Mouse (Mus musculus) left cerebral cortex, adult 18-20 months (tissue): Measurements from ENCODE around the gene Cyb5r1. TPM values are rescaled to one million over a fixed set of nuclear protein-coding genes. Genes with fewer than 3 reads are reported as not detected.
"Not testable (repeated sequence)": the region's sequence is repeated elsewhere in the genome, so short reads cannot be mapped to it uniquely, and the experiment has no call there.

Experiments
- DNase-seq, 2 experiments: peaks; one replicate each; pipeline ENCODE4 v3.0.0; 2021 to 2022; ENCODE audit warnings: low spot score in 2 of 2, mixed read lengths in 1 of 2
- total RNA-seq, 2 experiments: library from RNA; stranded (reverse); gene quantifications; 2 replicates each; pipeline ENCODE4 v1.2.3; 2021

Cyb5r1 gene
- total RNA-seq, 2 experiments from 2014 or later, result 22.4 to 30.3 TPM

DNA sequence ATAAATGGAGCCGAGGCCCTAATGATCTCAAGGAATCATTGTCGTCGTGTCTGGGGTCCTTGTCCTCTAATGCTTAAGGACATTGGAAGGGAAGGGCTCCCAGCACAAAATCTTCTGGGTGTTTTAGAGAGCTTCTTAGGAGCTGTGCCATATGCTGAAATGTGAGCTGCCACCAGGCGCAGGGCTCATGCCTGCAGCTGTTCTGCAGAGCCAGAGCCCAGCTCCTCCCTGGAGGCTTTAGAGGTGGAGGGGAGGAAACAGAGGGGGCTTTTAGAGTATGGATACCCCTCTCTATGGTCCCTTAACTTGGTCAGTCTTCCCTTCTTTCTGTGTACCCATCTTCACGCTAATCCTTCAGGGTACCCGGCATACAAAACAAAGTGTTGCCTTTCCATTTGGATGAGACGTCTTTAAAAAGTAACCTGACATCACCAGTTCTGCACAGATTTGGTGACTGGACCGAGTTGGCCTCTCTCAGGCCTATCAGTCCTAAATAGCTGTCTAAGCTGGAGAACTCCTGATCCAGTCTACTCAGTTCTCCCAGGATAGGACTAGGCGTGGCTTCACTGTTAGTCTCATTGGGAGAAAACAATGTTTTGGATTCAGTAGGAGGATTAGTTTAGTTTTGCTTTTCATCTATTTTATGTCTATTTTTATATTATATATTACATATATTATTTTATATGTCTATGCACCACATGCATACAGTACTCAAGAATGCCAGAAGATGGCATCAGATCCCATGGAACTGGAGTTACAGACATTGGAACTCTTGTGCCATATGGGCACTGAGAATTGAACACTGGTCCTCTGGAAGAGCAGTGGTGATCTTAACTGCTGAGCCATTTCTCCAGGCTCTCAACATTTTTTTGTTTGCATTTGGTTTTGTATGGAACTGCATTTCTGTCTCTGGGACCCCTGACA is 6.6 kb downstream of the Cyb5r1 start:
- DNase-seq, result no peak

DNA sequence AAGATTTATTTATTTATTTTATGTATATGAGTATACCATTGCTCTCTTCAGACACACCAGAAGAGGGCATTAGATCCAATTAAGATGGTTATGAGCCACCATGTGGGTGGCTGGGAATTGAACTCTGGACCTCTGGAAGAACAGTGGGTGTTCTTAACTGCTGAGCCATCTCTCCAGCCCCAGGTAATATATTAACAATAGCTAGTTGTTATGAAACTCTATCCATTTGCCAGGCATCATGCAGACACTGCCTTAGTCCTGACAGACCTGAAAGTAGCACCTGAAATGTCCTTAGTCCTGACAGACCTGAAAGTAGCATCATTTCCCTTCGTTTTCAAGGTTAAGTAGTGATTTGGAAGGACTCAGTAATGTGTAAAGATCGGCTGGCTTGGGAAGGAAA is 8.7 kb downstream of the Cyb5r1 start:
- DNase-seq, result no peak

DNA sequence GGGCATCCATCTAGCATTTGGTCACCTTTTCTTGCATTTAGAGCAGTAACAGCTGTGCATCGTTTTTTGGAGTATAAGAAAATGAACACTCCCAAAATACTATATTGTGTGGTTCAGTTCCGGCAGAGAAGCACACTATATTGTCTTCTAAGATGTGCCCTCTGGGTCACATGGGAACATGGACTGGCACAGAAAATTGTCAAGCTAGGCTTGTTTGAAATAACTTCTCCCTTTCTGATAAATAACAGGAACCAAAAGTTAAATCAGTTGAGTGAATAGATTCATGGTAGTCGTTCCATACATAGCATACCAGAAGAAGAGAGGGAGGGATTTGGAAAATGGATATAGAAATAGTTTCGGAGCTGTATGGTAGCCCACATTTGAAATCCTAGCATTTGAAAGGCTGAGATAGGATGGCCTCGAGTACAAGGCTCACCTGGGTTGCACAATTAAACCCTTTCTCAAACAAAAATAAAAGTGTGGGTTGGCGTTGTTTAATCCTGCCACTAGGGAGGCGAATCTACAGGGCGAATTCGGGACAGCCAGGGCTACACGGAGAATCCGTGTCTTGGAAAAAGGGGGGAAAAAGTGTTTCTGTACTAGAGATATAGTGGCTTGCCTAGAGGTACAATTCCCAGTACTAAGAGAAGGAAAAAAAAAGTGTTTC is 9.3 kb downstream of the Cyb5r1 start:
- DNase-seq, result no peak

DNA sequence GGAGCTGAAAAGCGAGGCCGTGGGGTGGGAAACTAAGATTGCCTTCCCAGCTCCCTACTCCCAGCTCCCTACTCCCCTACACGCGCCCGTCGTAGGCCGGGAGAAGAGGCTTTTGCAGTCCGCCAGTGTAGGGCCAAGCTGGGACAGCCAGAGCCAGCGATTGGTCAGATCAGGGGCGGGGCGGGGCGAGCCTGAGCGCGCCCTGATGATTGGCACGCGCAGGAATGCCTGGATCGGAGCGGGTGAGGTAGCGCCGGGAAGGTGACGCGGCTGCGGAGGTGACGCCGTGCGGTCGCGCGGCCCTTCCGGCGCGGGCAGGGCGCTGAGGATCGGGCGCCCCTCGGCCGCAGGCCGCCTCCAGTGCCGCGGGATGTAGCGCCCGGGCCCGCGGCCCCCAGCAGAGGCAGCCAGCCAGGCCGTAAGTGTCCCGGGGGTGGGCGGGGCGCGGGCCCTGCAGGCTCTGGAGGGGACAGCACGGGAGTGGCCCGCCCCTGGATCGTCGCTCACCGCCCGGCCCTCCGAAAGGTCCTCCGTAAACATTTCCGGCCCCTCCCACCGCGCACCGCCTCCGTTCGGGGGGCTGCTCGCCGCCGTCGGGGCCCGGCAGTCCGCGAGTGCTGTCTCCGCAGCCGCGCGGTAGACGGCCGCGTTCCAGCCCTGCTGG is 9.9 kb downstream of the Cyb5r1 start, which contains the start of gene Adipor1:
Gene Adipor1 (plus strand): TSS at position 211 of the 664 bp plus-strand sequence.
- peak; percentile 95 to 98 for DNase-seq

DNA sequence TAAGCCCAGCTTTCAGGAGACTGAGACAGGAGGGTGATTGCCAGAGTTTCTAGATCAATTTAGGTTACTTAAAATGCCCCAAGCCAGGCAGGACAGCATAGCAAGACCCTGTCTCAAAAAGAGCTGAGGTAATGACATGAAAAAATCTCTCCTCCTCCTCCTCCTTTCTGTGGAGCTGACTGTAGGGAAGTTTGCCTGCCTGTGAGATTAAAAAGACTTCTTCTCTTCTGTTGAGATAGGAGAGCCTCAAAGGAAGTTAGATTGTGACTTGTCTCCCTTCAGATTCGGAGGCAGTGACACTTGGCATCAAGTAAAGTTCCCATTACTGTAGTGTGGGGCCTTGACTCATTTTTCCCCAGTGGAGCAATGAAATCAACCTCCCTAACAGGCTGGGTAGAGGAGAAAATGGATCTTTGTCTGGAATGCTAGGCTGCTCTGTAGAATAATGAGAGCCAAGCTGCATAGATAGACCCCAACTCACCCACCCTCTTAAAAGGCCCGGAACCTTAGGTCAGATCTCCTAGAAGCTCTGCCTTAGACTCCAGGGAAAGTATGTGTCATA is 13.1 kb downstream of the Cyb5r1 start:
- DNase-seq, result no peak

DNA sequence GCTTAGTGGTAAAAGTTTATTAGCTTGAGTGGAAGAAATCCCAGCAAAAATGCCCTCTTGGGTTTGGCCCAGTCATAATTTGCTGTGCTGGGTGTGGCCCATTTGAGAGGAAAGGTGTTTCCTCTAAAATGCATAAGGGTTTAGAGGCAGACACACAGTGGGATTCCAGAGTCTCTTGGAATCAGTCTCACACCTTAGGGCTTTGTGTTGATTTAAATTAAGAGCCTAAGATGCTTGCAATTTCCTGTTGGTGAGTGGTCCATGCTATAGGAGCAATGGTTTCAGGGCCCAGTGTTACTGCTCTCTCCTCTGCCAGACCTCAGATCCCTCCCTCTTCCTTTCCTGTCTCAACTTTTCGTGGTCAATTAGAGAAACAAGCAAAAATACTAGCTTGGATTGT is 13.8 kb downstream of the Cyb5r1 start:
- no peak for DNase-seq

DNA sequence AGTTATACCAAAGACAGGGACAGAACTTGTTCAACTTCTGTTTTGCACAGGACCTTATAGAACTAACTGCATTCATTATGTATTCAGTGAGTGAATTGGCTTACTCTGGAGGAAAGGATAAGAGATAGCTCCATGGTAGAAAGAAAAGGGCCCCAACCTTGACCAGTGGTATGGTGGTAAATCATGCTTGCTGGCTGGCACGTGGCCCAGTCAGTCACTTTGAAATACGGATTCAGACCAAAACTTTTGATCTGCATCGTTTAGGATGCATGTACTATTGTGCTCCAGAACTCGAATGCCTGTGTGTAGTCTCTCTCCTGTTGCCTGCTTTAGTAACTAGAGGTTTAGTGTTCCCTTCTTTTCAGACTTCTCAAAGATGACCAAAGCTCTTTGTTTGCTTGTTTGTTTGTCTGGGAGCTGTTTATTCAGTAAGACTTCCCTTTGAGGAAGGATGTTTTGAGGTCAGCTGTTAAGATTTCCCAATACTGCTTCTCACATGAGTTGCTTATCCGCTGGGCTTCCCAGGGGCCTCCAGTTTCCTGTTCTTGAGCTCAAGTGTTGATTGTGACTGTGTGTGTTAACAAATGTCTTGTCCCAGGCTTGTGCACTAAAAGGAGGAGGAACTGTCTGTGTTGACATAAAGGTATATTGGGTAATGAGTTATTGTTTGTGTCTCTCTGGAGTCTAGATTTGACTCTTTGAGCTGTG is 14.5 kb downstream of the Cyb5r1 start:
- DNase-seq, result no peak

DNA sequence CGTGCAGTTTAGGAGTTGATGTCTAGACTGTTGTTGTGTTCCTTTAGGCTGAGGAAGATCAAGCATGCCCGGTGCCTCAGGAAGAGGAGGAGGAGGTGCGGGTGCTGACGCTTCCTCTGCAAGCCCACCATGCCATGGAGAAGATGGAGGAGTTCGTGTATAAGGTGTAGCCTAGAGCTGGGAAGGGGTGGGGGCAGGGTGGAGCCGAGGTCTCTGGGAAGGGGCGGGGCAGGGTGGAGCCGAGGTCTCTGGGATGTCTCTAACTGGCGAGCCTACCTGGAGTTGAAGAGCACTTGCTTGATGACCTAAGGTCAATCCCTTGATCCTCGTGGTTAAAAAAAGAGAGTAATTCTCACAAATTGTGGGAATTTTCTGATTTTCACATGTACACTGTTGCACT is 18.6 kb downstream of the Cyb5r1 start:
- DNase-seq, result no peak

DNA sequence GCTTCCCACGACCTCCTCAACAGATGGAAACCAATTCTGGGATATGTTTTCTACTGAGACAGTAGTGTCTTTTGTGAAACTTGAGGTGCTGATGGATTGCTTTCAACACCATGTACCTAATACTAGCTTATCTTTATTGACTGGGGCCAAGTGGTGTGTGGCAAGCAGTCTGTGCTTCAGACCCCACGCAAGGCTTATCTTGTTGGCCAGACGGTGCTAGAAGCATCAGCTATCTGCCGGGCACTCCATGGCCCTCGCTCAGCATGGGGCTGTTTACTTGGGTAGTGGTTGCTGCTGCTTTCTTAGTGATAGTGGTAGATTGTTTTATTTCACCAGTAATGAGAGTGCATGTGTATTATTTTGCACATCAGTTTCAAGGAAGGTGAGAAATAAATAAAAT is 20.9 kb downstream of the Cyb5r1 start:
- no peak for DNase-seq

DNA sequence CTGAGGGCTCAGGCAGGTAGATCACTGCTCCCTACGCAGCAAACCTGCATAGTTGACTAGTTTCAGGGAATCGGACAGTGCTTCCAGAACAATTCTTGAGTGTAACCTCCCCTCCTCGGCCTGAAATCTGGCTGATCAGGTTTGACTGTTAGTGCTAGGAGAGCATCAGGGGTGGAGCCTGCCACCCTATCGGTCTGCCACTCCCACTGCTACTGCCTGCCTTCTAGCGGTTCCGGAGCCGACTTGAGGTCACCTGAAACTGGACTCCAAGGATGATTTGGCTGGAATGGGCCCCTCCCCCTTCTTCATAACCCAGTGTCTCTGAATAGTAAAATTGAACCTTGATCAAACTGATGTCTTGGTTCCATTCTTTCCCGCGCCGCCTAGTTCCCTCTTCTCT is 27.6 kb downstream of the Cyb5r1 start:
- no peak for DNase-seq

DNA sequence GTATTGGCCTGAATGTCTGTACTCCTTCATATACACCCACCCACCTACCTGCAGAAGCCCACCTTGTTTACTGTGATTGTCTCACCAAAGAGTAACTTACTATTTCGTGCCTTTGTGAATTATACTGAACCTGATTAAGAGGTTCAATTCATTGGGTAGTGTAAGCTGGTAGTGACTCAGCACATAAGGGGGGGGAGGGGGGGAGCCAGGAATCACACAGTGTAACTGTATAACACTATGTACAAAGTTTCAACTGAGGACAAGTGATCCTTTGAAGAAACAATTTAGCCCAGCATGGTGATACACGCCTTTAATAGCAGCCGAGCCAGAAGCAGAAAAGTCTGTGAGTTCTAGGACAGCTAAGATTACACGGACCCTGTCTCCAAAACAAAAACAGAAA is 28.1 kb downstream of the Cyb5r1 start:
- DNase-seq, result no peak

DNA sequence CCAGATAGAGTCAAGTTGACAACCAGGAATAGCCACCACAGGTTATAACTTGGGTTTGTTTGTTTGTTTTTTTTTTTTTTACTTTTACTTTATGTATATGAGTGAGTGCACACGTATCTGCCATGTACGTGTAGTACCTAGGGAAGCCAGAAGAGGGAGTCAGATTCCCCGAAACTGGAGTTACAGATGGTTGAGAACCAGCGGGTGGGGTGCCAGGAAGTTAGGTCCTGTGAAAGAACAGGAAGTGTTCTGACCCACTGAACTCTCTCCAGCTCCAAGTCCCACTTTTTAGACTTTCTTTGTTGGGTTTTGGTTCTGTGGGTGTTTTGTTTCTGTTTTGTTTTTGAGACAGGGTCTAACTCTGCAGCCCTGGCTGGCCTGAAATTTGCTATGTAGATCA is 30.1 kb downstream of the Cyb5r1 start:
- no peak for DNase-seq

DNA sequence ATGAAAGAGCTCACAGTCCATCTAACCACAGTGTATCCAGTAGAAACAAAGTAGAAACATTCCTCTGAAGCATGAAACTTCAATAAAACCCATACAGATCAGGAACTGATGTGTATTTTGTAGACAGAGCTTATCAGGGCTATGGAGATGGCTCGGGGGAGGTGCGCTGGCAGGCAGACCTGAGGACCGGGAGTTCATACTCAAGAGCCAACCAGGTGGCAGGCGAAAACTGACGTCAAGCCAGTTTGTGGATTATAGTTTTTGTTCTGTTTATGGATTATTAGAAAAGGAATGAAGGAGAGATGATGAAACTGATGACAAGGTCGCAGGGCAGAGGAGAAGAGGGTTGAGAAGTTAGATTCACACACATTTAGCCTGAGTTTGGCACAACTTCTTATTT is 35.1 kb downstream of the Cyb5r1 start:
- DNase-seq, result no peak

DNA sequence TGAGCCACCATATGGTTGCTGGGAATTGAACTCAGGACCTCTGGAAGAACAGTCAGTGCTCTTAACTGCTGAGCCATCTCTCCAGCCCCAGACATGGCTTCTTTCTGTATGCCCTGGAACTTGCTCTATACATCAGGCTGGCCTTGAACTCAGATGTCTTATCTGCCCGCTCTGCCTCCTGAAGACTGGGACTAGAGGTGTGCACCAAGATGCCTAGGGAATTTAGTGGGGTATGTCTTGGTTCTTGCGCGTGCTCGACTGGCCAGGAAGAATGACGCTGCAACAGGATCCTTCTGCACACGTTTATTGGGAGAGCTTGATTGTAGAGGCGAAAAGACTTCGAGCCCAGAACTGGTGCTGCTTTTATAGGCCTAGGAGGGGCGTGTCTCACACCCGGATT is 36.4 kb downstream of the Cyb5r1 start:
- not testable (repeated sequence) for DNase-seq

DNA sequence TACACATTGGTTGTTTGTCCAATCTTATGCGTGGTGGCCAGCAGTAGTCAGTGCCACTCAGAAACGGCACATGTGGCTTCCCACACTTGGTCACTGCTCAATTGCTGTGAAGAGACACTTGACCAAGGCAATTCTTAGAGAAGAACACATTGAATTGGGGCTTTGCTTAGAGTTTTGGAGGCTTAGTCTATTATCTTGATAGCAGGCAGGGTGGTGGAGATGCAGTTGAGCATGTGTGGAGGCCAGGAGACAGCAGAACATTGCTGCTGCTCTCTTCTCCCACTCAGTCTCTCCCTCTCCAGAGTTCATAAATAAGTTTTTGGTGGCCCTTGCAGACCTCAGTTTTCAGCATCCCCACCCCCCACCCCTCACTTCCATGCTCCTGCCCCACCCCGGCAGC is 37.0 kb downstream of the Cyb5r1 start:
- DNase-seq, result no peak

DNA sequence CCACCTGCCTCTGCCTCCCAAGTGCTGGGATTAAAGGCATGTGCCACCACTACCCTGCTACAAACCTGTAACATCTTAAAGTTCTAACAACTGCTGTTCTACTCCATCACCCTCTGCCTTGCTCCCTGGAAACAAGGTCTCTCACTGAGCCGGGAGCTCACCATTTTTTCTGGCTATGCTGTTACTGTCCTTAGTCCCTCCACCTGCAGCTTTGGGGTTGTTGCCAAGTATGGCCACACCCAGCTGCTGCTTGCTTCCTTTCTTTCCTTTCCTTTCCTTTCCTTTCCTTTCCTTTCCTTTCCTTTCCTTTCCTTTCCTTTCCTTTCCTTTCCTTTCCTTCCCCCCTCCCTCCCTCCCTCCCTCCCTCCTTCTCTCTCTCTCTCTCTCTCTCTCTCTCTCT is 37.9 kb downstream of the Cyb5r1 start:
- not testable (repeated sequence) for DNase-seq

DNA sequence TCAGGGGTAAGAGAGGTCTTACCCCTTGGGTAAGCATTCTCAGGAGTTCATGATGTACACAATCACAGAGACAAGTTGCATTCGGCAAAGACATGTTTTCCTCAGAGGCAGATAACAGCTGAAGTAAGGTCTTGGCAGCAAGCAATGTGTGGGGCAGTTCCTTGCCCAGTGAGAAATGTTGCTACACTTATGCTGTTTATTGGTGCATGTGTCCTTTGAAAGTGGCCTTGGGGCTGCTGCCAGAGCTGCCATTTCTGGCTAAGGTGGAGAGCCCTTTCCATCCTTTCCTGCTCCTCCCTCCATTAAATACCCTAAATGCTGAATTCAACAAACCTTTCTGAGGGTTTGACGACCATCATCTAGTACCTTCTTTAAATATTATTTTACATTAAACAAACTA is 40.1 kb downstream of the Cyb5r1 start:
- DNase-seq, result no peak

DNA sequence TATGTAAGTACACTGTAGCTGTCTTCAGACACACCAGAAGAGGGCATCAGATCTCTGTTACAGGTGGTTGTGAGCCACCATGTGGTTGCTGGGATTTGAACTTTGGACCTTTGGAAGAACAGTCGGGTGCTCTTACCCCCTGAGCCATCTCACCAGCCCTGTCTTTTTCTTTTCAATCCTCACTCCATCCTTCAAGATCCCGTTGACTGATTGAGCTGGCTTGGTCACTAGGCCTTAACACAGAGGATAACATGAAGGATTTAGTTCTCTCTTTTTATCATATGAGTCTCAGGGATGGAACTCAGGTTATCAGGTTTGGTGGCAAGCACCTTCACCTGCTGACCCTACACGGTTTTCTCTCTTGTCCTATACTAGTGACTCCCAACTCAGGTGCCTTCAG is 43.2 kb downstream of the Cyb5r1 start:
- not testable (repeated sequence) for DNase-seq

DNA sequence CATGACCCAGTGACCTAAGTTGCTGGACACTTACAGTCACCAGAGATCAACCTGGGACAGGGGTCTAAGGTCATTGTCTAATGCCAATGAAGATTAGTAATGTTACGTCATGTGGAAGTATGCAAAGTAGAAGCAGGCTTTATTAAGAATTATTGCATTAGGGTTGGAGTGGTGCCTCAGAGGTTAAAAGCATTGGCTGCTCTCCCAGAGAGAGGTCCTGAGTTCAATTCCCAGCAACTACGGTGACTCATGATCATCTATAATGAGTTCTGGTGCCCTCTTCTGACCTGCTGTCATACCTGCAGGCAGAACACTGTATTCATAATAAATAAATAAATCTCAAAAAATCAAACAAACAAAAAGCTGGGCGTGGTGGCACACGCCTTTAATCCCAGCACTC is 44.8 kb downstream of the Cyb5r1 start:
- DNase-seq, result no peak

DNA sequence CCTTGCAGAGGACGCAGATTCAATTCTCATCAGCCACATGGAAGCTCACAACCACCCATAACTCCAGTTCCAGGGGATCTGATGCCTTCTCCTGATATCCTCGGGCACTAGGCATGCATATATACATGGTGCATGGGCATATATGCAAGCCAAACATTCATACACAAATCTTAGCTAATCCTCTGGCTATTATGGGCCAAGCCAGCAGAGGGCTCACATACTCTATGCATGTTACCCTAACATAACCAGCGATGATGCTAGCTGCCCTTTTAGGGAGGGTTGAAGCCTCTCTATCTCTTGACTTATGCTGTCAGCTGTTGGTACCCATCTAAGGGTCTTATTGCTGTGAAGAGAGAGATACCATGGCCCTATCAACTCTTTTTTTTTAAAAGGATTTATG is 45.6 kb downstream of the Cyb5r1 start:
- peak; percentile 48 to 50 for DNase-seq
